Mouse (Mus musculus): ENCODE data around the gene Cyth3.

The Cyth3 gene

DNA sequence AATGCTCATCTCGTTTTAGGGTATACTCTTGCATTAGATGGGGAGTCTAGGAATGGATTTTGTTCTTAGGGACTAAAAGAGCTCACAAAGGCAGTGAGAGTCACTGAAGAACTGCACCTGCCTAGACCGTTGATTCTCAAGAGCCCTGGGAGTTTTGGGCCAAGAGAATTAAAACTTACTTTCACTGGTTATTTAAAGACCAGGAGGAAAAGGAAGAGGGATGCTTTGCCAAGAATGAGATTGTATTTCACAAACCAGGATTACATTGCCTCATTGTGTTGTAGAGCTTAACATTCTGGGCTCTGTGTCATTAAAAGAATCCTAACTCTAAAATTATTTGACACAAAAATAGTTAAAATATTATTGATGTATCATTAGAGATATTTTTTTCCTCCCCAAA lies 43.3 kb downstream of the Cyth3 start:
- DNase-seq (ENCODE audit: low spot score in 2 of 2): no peak

DNA sequence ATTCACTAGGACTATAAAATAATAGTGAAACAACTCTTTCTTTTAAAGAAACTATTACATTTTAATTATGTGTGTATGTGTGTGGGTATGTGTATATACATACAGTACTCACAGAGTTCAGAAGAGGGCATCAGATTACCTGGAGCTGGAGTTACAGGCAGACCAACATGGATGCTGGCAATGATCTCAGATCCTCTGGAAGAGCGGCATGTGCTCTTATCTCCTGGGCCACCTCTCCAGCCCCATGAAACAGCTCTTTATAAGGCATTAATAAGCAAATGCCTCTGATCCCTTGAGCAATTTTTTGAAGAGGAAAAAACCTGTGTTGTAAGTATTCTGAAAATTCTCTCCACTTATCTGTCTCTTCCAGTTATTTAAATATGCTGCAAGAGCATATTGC lies 43.8 kb downstream of the Cyth3 start:
- no peak for DNase-seq (ENCODE audit: low spot score in 2 of 2)

GRCm38 (mm10) chr5:143668884-143669283 lies 46.6 kb downstream of the Cyth3 start:
- no peak for DNase-seq (ENCODE audit: low spot score in 2 of 2)

GRCm38 (mm10) chr5:143669393-143669792 lies 47.1 kb downstream of the Cyth3 start:
- DNase-seq (ENCODE audit: low spot score in 2 of 2): no peak

DNA sequence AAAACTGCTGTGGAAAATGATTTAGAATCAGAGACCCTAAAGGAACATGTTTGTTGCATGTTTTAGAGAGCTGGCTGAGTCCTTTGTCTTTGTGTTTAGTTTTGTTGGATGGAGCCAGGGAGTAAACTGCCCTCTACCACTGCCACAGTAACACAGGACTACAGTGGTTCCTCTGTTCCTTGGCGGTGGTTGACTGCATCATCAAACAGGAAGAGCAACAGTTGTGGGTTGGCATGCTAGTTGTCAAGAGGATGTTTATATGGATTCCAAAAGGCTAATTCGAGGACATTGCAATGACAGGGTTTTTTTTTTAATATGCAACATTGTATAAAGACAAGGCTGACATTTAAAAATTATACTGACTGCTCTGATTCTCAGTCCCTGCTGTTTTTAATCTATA lies 47.6 kb downstream of the Cyth3 start:
- DNase-seq (ENCODE audit: low spot score in 2 of 2): no peak

- no peak for DNase-seq (ENCODE audit: low spot score in 2 of 2)
These were observed 48.6 kb downstream of the Cyth3 start for GRCm38 (mm10) chr5:143670740-143671415.

DNA sequence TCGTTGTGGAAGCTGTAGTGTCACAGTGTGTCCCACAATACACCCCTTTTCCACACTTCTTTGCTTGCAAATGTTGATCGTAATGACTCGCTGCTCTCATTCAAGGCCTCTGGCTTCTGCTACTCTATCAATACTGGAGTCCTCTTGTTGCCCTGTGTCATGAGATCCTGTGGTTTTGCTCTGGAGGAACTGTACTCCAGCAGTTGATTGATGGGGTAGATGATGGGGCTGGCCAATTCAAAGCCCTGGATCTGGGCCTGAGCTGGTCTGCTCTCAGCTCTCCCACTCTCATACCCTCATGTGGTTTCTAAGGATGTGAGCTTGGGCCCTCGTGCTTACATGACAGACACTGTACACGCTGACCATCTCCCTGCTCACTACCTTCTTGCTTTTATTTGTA lies 52.3 kb downstream of the Cyth3 start:
- DNase-seq (ENCODE audit: low spot score in 2 of 2): no peak

DNA sequence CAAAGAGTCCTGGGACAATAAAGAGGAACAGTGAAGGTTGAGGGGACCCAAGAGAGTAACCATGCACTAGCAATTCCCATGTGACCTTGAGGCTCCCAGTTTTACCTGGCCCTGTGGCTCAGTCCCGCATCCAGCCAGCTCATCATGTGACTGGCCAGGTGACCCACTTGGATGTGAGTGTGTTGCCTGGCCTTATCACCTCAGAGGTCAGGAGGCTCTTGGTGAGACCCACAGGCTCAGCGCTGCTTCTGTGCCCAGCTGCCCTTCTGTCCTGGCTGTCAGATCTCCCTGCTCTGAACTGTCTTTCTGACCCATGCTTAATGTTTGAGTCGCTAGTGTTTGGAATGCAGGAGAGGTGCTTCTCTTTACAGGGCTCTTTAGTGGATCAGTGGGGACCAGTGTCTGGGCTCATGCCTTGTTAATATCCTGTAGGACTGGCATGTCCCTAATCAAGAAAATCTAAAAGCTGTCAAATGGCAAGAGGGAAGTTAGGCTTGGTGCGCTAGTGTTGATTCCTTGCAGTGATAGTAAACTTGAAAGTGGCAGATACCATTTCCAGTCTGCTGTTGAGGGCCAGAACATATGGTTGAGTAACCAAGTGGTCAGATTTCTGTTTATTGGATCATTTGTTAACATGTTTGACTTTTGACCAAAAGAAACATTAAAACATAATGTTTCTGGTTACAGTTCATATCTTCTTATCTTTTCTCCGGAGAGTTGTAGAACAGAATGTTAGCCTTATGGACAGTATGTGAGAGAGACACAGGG lies 54.2 kb downstream of the Cyth3 start:
- DNase-seq (ENCODE audit: low spot score in 2 of 2): no peak

DNA sequence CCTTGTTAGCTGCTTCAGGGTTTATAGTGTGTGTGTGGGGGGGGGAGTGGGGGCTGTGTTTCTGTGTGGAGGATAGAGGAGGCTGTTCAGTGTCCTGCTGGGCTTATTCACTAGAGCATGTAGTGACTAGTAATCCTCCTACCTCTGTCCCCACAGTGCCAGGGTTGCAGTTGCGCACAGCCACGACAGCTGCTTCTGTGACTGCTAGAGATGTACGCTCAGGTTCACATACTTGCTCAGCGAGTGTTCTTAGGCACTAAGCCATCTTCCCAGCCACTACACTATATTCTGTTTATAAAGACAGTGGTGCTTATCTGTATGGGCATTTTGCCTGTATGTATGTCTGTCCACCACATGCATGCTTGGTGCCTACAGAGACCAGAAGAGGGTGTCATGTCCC lies 55.1 kb downstream of the Cyth3 start:
- no peak for DNase-seq (ENCODE audit: low spot score in 2 of 2)

DNA sequence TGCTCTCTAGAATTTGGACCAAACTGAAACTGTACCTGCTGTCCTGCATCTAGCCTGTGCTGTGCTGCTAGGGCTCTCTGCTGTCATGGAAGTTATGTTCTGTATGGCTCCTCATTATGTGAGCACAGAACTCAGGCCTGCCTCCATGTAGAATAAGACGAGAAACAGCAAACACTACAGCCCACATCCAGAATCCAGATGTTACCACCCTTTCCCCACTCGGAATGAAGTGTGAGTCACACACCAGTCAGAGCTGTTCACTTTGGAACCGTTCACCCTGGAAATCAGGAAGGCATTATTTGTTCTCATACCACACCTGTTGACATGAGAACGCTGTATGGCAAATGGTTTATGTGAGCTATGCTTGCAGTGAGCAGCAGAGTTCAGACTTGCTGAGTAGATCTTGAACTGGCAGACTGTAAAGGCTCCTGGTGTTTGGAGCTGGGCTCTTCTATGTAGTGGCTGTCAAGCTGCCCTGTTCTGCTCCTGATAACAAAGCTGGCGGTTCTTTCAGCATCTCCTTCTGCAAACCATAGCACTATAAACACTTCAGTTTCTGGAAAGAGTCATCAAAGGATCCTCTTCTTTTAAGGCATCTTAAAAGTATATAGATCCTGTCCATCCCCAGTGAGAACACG lies 56.5 kb downstream of the Cyth3 start:
- DNase-seq (ENCODE audit: low spot score in 2 of 2): no peak

- DNase-seq (ENCODE audit: low spot score in 2 of 2): no peak
These were observed 57.4 kb downstream of the Cyth3 start for GRCm38 (mm10) chr5:143679654-143680053.

- DNase-seq (ENCODE audit: low spot score in 2 of 2): no peak
These were observed 61.4 kb downstream of the Cyth3 start for GRCm38 (mm10) chr5:143683696-143684095.

GRCm38 (mm10) chr5:143684911-143685390 lies 62.7 kb downstream of the Cyth3 start:
- DNase-seq (ENCODE audit: low spot score in 2 of 2): no peak

GRCm38 (mm10) chr5:143686456-143686855 lies 64.2 kb downstream of the Cyth3 start:
- DNase-seq (ENCODE audit: low spot score in 2 of 2): no peak

- DNase-seq (ENCODE audit: low spot score in 2 of 2): no peak
These were observed 65.3 kb downstream of the Cyth3 start for GRCm38 (mm10) chr5:143687589-143687988.

DNA sequence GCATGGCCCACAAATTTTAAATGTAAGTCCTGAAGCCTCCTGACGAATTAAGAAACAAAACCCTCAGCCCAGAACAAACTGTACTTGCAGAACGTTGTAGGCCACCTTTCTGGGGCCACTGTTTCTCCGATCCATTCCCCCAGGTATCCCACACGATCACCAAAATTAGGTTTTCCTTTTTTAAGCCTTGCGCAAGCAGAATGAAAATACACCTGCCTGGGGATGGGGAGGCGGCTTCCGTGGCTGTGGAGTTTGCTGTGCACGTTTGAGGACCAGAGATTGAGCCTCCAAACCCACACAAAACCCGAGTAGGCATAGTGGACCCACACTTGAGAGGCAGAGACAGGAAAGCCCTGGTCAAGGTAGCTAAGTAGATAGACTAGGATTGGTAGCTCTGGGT lies 68.1 kb downstream of the Cyth3 start:
- DNase-seq (ENCODE audit: low spot score in 2 of 2): no peak

DNA sequence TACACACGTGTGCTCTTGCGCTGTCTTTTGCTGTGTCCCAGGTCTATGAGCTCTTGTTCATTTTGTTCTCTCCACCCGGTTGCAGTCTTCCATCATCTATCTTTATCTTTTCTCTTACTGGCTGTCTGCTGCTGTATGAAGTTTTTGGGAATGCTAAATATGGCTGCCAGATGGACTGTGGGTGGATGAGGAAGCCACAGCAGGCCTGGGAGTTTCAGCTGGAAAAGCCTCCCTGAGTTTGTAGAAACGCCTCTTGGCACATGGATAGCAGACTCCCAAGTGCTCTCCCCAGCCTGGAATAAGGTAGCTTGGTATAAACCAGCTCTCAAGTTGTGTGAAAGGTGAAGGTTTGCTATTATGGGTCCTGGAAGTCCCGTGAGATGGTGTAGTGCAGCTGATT lies 68.7 kb downstream of the Cyth3 start:
- DNase-seq (ENCODE audit: low spot score in 2 of 2): no peak

DNA sequence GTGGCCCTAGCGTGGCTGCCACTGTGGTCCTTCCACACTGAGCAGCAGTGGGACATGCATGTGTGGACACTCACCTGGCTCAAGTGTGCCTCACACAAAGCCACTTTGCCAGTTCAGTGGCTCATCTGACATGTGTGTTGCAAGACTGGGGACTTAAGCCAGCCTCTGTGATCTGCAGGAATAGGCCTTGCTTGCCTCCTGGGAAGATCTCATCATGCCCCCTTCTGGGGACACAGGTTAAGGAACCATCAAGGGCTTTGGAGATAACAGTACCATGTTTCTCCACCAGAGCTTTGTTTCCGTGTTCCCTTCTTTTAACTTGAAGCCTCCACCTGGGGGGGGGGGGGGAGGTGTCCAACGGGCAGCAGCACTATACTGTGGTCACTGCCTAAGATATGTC lies 74.1 kb downstream of the Cyth3 start:
- DNase-seq (ENCODE audit: low spot score in 2 of 2): no peak

DNA sequence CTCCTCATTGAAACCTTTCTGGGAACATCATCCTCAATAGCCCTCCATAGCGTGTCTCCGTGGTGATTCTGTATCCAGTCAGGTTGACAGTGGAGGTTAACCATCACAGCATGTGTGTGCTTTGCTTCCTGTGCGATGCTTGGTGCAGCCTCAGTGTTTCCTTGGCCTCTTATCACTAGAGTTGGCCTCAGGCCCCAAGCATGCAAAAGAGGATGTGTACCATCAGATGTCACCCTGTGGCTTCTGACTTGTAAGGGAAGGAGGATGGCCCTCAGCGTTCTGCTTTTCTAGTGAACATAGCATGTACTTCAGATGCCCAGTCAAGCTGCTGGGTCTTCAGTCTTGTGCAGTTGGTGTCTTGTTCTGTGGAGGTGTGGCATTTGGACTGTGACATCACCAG lies 76.2 kb downstream of the Cyth3 start:
- DNase-seq (ENCODE audit: low spot score in 2 of 2): no peak

DNA sequence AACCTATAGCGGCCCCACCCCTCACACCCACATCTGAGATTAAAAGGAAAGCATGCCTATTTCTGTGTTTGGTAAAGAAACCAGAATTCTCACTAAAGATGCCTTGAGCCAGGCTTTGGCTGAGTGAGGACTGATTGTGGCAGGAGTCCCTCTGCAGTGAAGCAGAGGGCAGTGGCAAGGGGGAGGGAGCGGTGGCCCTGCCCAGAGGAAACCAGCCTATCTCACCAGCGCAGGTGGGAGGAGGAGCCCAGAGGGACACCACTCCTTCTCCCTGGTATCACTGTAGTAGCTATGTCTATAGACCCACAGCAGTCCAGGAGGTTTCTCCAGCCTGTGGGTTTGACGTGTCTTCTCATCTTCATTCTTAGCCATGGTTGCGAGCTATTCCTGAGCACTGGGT lies 78.0 kb downstream of the Cyth3 start:
- peak; percentile 84 to 86 for DNase-seq (ENCODE audit: low spot score in 2 of 2)

DNA sequence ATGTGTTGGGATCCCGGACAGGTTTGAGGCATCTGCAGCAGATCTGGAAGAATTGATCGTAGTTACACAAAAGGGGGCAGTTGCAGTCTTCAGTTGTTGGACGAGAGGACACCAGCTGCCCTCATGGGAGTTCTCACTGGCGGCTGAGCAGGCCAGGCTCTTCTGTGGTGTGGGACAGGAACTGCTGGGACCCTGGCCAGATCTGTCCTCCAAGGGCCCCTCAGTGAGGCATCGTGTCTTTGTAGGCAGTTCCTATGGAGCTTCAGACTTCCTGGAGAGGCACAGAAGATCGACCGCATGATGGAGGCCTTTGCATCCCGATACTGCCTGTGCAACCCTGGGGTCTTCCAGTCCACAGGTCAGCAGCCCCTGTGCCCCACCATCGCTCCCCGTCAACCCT lies 78.8 kb downstream of the Cyth3 start:
- DNase-seq (ENCODE audit: low spot score in 2 of 2): peak in 1 of 2 experiments; percentile 63

DNA sequence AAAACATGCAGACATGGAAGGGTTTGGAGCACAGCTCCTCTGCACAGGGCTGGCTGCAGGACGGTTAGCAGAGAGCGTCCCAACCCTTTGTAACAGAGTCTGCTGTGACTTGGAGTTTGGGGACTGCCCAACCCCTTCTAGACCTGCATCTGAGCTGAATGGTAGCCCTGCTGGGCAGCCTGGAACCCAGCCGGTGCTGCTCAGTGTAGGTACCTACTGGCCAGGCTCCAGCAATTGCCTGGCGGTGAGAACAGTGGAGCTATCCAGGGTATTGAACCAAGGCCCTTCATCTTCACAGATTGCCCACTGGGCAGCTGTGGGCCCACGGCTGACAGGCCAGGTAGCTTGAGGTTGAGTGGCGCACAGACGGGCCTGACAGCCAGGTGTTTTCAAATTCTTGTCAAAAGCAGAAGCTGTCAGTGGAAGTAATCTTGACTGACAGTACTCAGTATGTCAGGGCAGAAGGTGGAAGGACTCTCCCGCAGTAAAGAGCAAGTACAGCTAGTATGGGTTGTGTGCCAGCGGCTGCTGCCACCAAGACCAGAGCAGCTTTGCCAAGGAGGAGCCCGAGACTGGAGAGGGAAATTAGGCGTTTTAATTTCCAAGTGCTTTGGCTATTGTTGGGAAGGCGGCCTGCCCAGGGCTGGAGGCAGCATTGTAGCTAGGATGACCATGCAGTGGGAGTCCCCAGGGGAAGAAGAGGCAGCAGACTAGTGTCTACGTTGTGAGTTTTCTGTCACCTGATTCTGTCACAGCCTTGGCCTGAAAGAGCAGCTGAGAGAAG lies 82.8 kb downstream of the Cyth3 start:
- DNase-seq (ENCODE audit: low spot score in 2 of 2): no peak
